Mouse (Mus musculus): ENCODE data around the gene Slc6a13. TPM values are rescaled to one million over a fixed set of nuclear protein-coding genes. Genes with fewer than 3 reads are reported as not detected.

The Slc6a13 gene
- polyA plus RNA-seq, 1 experiment from 2014 or later = 39.9 TPM

DNA sequence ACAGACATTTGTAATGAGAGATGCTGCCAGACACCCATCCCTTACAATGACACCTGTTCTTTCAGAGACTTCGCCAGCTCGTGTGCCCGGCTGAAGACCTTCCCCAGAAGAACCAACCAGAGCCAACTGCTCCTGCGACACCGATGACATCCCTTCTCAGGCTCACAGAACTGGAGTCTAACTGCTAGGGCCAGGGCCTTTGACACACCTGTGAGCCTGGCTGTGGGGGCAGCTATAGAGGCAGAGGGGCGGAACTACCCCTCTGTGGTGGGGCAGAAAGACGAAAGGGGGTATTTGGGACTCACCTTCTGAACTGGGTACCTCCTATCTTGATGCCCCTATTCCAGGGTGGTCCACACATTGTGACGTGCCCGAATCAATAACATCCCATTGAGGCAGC, 37.2 kb downstream of the Slc6a13 start:
- ATAC-seq = no peak
- Histone ChIP-seq H3K9me3 (replicated peaks; ENCODE audit: control insufficient read depth, low read length, poor library complexity, severe bottlenecking) (no peaks in the 10 kb centered on the region), H3K36me3 (ENCODE audit: control insufficient read depth, insufficient read depth, low read length) (no peaks in the 10 kb centered on the region), H3K27ac (ENCODE audit: low read length) (no peak overlapping the region), H3K4me2 (ENCODE audit: low read length) (no peak overlapping the region), H3K9ac (ENCODE audit: low read depth, low read length) (no peak overlapping the region), H3K4me3 (ENCODE audit: low read depth, low read length) (no peak overlapping the region), H3K4me1 (ENCODE audit: control insufficient read depth, insufficient read depth, low read length) (no peaks in the 10 kb centered on the region), H3K27me3 (ENCODE audit: control insufficient read depth, insufficient read depth, low read depth, low read length) (no peaks in the 10 kb centered on the region; the same call in 1 of the 2 replicates)
- 93% methylated on average over 9 of the region's 9 CpGs for WGBS

DNA sequence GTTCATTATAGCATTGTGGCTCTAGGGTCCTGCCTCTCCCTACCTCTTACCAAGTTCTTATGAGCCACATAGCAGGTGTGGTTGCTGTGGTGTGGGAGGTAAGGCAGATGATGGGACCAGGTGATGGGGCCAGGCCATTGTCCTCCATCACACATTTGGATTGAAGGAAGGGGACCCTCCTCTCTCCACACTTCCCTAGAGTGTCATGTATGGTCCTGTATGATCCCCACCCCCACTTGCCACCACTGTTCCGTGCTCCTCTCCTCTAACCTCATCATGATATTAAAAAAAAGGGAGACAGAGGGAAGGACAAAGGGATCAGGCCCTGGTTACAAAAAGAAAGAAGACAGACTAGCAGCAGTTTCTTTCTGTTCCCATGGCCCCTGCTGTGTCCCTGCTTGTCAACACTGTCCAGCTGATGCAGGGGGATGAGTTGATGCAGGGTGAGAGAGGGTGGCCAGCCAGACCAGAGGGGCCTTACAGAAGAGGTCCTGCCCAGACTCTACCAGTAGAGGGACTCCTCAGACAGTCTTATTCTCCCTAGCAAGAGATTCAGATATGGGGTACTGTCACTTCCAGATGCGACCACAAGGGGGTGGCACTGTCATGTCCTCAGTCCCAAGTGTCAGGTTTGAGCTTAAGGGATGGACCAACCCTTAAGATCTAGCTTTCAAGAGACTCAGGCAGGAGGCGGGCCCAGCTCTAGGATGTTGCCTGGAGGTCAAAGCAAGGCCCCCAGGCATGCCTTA, 37.9 kb downstream of the Slc6a13 start:
- H3K9me3 ChIP-seq (replicated peaks; ENCODE audit: control insufficient read depth, low read length, poor library complexity, severe bottlenecking) = no peaks in the 10 kb centered on the region
- H3K4me2 ChIP-seq (ENCODE audit: low read length) = no peak overlapping the region
- H3K4me1 ChIP-seq (ENCODE audit: control insufficient read depth, insufficient read depth, low read length) = no peaks in the 10 kb centered on the region
- 18% methylated on average over 3 of the region's 3 CpGs for WGBS
- H3K36me3 ChIP-seq (ENCODE audit: control insufficient read depth, insufficient read depth, low read length) = no peaks in the 10 kb centered on the region
- H3K27me3 ChIP-seq (ENCODE audit: control insufficient read depth, insufficient read depth, low read depth, low read length) = no peaks in the 10 kb centered on the region; the same call in 1 of the 2 replicates
- ATAC-seq = peak; percentile 78
- no peak overlapping the region for H3K27ac ChIP-seq (ENCODE audit: low read length)
- no peak overlapping the region for H3K4me3 ChIP-seq (ENCODE audit: low read depth, low read length)
- H3K9ac ChIP-seq (ENCODE audit: low read depth, low read length) = no peak overlapping the region

DNA sequence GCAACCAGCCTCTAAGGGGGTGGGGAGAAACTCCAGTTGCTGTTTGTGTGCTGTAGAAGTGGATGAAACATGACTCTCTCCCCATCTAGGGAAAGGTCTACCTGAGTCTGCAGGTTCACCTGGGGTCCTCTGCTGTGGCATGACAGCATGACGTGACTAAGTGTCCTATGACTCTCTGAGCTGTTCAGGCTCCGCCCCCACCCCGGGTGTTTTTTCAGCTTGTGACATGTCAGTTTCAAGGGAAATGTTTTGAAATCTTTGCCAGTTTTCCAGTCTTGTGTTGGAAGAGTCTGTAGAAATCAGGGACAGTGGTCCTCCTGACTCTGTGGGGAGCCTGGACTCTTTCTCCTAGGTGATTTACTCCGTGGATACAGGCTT, 38.5 kb downstream of the Slc6a13 start:
- no peaks in the 10 kb centered on the region for H3K4me1 ChIP-seq (ENCODE audit: control insufficient read depth, insufficient read depth, low read length)
- H3K4me3 ChIP-seq (ENCODE audit: low read depth, low read length) = no peak overlapping the region
- no peak for ATAC-seq
- H3K4me2 ChIP-seq (ENCODE audit: low read length) = no peak overlapping the region
- no peaks in the 10 kb centered on the region; the same call in 1 of the 2 replicates for H3K27me3 ChIP-seq (ENCODE audit: control insufficient read depth, insufficient read depth, low read depth, low read length)
- no peaks in the 10 kb centered on the region for H3K36me3 ChIP-seq (ENCODE audit: control insufficient read depth, insufficient read depth, low read length)
- no peaks in the 10 kb centered on the region for H3K9me3 ChIP-seq (replicated peaks; ENCODE audit: control insufficient read depth, low read length, poor library complexity, severe bottlenecking)
- H3K27ac ChIP-seq (ENCODE audit: low read length) = no peak overlapping the region
- 55% methylated on average over 4 of the region's 4 CpGs for WGBS
- no peak overlapping the region for H3K9ac ChIP-seq (ENCODE audit: low read depth, low read length)

DNA sequence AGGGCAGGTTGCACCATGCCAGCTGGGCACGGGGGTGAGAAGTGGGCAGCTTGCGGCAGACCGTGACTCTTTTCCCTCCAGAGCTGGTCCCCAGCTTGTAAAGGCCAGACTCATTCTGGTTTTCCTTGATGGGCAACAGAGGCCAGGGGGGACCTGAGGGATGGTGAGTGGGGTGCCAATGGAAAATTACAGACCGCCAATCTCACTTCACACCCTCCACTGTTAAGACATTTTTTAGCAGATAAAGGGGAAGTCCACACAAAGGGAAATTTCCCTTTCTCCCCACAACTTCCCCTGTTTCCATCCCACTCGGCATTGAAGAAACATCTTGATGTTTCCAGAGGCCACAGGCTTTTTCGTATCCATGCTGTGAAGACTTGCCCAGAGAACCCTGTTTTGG, 41.6 kb downstream of the Slc6a13 start:
- Histone ChIP-seq H3K4me1 (ENCODE audit: control insufficient read depth, insufficient read depth, low read length) (no peaks in the 10 kb centered on the region), H3K27ac (ENCODE audit: low read length) (no peak overlapping the region), H3K4me3 (ENCODE audit: low read depth, low read length) (no peak overlapping the region), H3K27me3 (ENCODE audit: control insufficient read depth, insufficient read depth, low read depth, low read length) (no peaks in the 10 kb centered on the region; the same call in 1 of the 2 replicates), H3K9ac (ENCODE audit: low read depth, low read length) (no peak overlapping the region), H3K36me3 (ENCODE audit: control insufficient read depth, insufficient read depth, low read length) (no peaks in the 10 kb centered on the region), H3K4me2 (ENCODE audit: low read length) (no peak overlapping the region), H3K9me3 (replicated peaks; ENCODE audit: control insufficient read depth, low read length, poor library complexity, severe bottlenecking) (no peaks in the 10 kb centered on the region)
- WGBS = 85% methylated on average over 6 of the region's 6 CpGs
- ATAC-seq = no peak

DNA sequence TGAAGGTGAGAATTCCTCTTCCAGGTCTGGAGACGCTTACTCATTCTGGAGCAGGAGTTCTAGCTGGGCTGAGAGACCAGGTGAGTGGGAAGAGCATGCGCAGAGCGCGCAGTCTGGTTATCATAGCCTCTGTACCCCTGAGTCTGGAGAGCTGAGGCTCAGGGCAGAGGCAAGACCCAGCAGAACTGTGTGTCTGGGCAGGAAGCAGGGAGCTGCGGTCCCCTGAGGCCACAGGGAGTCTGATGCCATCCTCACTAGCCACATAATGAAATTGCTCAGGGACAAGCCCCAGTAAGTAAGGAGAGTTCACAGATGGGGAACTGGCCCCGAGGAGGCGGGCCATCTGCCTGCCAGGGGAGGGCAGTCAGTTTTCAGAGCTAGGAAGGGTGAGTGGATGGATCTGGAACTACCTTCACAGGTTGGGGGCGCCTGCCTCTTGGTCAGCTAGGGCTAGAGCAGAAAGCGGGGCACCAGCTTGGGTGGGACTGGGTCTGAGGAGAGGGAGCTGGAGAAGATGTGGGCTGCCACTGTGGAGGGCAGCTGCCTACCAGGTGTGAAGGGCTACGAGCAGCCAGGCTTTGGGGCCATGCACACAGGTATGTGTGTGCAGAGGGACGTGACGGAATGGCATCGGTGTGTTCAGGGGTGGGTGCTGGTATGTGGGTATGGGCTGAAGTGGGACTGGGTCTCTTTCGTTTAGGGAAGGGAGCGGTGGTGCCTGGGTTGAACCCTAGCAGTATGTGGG, 43.2 kb downstream of the Slc6a13 start, which contains the start of gene Slc6a12:
Slc6a12 (plus strand) TSS at position 51 of the 745 bp plus-strand sequence.
- H3K9me3 ChIP-seq (replicated peaks; ENCODE audit: control insufficient read depth, low read length, poor library complexity, severe bottlenecking) = no peaks in the 10 kb centered on the region
- no peaks in the 10 kb centered on the region for H3K4me1 ChIP-seq (ENCODE audit: control insufficient read depth, insufficient read depth, low read length)
- H3K27ac ChIP-seq (ENCODE audit: low read length) = no peak within 1 kb of the TSS
- no peak within 1 kb of the TSS for H3K9ac ChIP-seq (ENCODE audit: low read depth, low read length)
- WGBS = 82% methylated on average over 15 of the region's 15 CpGs
- 0 out of 2 replicates have a peak, but pooled peaks have one; percentile 20 for ATAC-seq
- H3K4me2 ChIP-seq (ENCODE audit: low read length) = no peak within 1 kb of the TSS
- H3K36me3 ChIP-seq (ENCODE audit: control insufficient read depth, insufficient read depth, low read length) = no peaks in the 10 kb centered on the region
- H3K27me3 ChIP-seq (ENCODE audit: control insufficient read depth, insufficient read depth, low read depth, low read length) = no peaks in the 10 kb centered on the region; the same call in 1 of the 2 replicates
- no peak within 1 kb of the TSS for H3K4me3 ChIP-seq (ENCODE audit: low read depth, low read length)

DNA sequence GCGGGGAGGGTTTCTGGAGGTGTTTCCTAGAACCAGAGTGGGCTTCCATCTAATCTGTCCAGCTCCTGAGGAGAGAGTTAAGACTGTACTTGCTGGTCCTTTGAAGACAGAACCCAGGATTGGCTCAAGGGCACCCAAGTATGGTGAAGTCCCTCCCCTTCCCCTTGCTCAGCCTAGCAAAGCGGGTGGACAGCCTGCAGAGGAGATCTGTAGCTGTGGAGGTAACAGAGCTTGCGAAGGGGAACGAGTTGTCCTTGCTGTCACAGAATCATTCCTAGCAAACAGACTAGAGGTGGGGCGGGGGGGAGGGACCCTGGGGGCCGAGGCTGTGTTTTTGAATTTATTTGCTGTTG, 43.7 kb downstream of the Slc6a13 start:
- Histone ChIP-seq H3K9ac (ENCODE audit: low read depth, low read length) (no peak overlapping the region), H3K36me3 (ENCODE audit: control insufficient read depth, insufficient read depth, low read length) (no peaks in the 10 kb centered on the region), H3K4me1 (ENCODE audit: control insufficient read depth, insufficient read depth, low read length) (no peaks in the 10 kb centered on the region), H3K4me3 (ENCODE audit: low read depth, low read length) (no peak overlapping the region), H3K27ac (ENCODE audit: low read length) (no peak overlapping the region), H3K9me3 (replicated peaks; ENCODE audit: control insufficient read depth, low read length, poor library complexity, severe bottlenecking) (no peaks in the 10 kb centered on the region), H3K27me3 (ENCODE audit: control insufficient read depth, insufficient read depth, low read depth, low read length) (no peaks in the 10 kb centered on the region; the same call in 1 of the 2 replicates), H3K4me2 (ENCODE audit: low read length) (no peak overlapping the region)
- WGBS = 74% methylated on average over 6 of the region's 6 CpGs
- ATAC-seq = no peak

DNA sequence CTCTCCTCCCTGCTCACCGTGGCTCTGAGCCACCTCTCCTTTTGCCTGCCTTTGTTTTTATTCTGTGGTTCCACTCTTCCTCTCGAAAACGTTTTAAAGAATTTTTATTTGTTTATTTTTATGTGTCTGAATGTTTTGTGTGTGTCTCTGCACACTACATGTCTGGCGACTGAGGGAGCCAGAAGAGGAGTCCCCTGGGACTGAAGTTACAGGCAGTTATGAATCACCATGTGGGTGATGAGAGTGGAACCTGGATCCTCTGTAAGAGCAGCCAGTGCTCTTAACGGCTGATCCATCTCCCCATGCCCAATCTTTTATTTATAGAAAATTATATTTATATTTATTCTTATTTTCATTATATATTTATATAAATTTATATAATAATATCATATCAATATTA, 44.3 kb downstream of the Slc6a13 start:
- H3K36me3 ChIP-seq (ENCODE audit: control insufficient read depth, insufficient read depth, low read length) = no peaks in the 10 kb centered on the region
- no peaks in the 10 kb centered on the region for H3K9me3 ChIP-seq (replicated peaks; ENCODE audit: control insufficient read depth, low read length, poor library complexity, severe bottlenecking)
- no peak for ATAC-seq
- H3K4me3 ChIP-seq (ENCODE audit: low read depth, low read length) = no peak overlapping the region
- WGBS = 71% methylated on average over 5 of the region's 5 CpGs
- H3K4me2 ChIP-seq (ENCODE audit: low read length) = no peak overlapping the region
- no peak overlapping the region for H3K9ac ChIP-seq (ENCODE audit: low read depth, low read length)
- H3K4me1 ChIP-seq (ENCODE audit: control insufficient read depth, insufficient read depth, low read length) = no peaks in the 10 kb centered on the region
- no peak overlapping the region for H3K27ac ChIP-seq (ENCODE audit: low read length)
- no peaks in the 10 kb centered on the region; the same call in 1 of the 2 replicates for H3K27me3 ChIP-seq (ENCODE audit: control insufficient read depth, insufficient read depth, low read depth, low read length)

DNA sequence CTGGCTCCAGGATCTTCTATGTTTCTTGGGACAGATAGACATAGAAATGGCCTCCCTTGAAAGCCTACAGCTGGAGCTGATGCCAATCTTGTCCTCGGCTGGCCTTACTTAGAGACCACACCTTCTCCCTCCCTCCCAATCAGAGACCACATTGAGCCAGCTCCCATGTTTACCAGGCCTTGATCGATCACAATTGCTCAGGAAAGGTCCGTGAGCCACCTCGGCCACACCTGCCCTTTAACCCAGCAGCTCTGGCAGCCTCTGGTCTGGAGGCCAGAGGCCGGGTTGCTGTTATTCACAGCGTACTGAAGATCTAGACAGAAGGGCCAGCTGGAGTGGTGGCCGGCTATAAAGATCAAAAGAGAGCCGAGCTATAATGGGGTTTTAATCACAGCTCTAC, 46.4 kb downstream of the Slc6a13 start:
- no peak overlapping the region for H3K4me2 ChIP-seq (ENCODE audit: low read length)
- H3K4me3 ChIP-seq (ENCODE audit: low read depth, low read length) = no peak overlapping the region
- H3K27me3 ChIP-seq (ENCODE audit: control insufficient read depth, insufficient read depth, low read depth, low read length) = no peaks in the 10 kb centered on the region
- H3K27ac ChIP-seq (ENCODE audit: low read length) = no peak overlapping the region
- H3K9me3 ChIP-seq (replicated peaks; ENCODE audit: control insufficient read depth, low read length, poor library complexity, severe bottlenecking) = no peaks in the 10 kb centered on the region
- H3K36me3 ChIP-seq (ENCODE audit: control insufficient read depth, insufficient read depth, low read length) = no peaks in the 10 kb centered on the region
- WGBS = 38% methylated on average over 8 of the region's 8 CpGs
- no peak for ATAC-seq
- H3K4me1 ChIP-seq (ENCODE audit: control insufficient read depth, insufficient read depth, low read length) = no peaks in the 10 kb centered on the region
- H3K9ac ChIP-seq (ENCODE audit: low read depth, low read length) = no peak overlapping the region

DNA sequence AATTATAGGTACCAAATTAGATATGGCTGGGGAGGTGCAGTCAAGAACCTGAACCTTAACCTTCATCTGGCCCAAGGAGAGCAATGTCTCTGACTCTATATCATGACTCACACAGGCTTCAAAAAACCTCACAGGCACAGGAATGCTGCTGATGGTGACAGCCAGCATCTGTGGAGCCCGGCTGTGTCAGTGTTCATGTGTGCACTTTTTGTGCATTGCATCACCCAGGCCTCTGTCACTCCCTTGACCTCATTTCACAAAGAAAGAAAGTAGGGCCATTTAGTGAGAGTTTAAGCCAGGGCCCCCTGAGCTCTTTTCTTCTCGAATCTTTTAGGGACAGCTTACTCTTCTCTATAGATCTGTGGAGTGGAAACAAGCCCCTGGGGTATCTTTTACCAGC, 52.2 kb downstream of the Slc6a13 start:
- Histone ChIP-seq H3K36me3 (ENCODE audit: control insufficient read depth, insufficient read depth, low read length) (no peaks in the 10 kb centered on the region), H3K9ac (ENCODE audit: low read depth, low read length) (no peak overlapping the region)
- 16% methylated on average over 2 of the region's 2 CpGs for WGBS

More for the DNA sequence above, 52.2 kb downstream of the Slc6a13 start:
- Histone ChIP-seq H3K9me3 (replicated peaks; ENCODE audit: control insufficient read depth, low read length, poor library complexity, severe bottlenecking) (no peaks in the 10 kb centered on the region), H3K4me1 (ENCODE audit: control insufficient read depth, insufficient read depth, low read length) (no peaks in the 10 kb centered on the region), H3K27me3 (ENCODE audit: control insufficient read depth, insufficient read depth, low read depth, low read length) (no peaks in the 10 kb centered on the region), H3K4me3 (ENCODE audit: low read depth, low read length) (no peak overlapping the region), H3K27ac (ENCODE audit: low read length) (no peak overlapping the region), H3K4me2 (ENCODE audit: low read length) (no peak overlapping the region)
- no peak for ATAC-seq
